Mouse (Mus musculus): ENCODE measurements around the gene Gm43518.

DNA sequence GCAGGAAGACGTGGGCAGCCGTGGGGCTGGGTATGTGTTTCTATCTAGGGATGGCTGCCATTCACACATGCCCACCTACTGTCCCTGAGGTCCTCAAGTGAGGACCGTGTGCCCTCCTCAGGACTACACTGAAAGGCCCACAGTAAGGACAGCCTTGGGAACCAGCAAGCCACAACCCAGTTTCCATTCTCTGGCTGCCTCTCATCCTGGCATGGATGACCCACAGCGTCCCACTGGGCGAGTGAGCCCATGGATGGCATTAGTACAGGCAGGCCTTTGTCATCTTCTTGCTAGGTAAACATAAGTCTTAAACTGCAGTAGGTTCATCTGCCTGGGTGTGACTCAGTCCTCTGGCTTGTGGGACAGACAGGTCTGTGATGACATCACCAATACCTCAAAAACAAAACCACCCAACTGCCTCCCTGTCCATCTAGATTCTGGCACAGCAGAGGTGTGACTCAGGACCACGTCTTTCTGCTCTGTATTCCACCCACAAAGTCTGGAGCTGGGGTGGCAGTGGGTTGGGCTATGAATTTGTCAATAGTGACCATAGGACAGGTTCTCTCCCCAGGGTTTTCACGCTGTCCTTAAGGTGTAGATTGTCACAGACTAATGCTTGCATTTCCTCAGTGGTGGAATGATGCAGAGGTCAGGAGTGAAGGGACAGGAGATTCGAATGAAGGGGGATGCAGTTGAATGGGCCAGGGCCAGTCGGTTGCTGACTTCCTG lies 53.5 kb downstream of the Gm43518 start:
- TF ChIP-seq POLR2A (IDR thresholded peaks at IDR 0.05; ENCODE audit: borderline replicate concordance, control insufficient read depth, low read depth, low read length) (no peak), CTCF (IDR thresholded peaks at IDR 0.05; ENCODE audit: control insufficient read depth, insufficient read depth, low read length) (no peak)
